Mouse (Mus musculus) spleen, embryonic (tissue): ENCODE data around the gene Gsk3a.

Experiments
- CTCF ChIA-PET: fragments of 350-600 bp; sonication (Branson Sonifier 250); formaldehyde crosslinking; loops from one replicate; lab custom pipeline; 2022; lab: Charles Lee

The Gsk3a gene

DNA sequence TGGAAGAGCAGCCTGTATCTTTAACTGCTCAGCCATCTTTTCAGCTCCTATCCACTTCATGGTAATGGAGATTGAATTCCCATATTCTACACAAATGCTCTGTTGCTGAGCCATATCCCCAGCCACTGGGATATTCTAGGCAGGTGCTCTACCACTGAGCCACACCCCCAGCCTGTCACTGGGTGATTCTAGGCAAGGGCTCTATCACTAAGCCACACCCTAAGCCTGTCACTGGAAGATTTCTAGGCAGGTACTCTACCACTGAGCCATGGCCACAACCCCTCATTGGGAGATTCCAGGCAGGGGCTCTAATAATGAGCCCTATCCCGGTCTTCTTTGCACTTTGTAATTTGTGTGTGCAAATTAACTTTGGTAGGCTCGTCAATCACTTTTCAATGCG is 42.5 kb downstream of the Gsk3a start:
- CTCF ChIA-PET: no interaction called here

DNA sequence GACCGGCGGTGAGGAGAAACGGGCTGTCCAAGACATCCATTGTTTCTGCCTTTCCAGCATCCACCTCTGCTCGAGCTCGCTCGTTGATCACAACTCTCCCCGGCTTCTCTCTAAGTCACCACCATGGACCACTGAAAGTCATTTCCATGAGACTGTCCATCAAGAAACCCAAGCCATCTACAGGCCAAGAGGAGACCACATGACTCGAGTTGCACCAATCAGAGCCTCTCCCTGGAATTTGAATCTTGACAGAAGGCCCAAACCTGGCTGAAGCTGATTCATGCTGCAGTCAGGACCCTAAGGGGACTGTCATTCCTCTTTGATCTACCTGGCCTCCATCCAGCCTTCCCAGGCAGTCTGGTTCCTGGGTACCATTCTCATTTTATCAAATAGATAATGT is 45.5 kb downstream of the Gsk3a start:
- CTCF ChIA-PET: no interaction called here

DNA sequence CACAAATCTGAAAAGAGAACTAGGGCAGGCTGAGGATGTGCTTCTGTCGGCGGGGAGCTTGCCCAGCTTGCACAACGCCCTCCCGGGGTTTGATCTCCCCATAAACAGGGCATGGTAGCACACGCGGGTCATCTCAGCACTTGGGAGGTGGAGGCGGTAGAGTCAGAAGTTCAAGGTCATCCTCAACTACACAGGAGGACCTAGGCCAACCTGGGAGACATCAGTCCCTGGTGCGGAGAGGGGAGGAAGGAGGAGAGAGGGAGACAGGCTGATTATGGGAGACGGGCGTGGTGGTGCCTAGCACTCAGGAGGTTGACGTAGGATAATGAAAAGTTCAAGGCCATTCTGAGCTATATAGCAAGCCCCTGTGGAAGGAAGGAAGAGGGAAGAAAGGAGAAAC is 46.8 kb downstream of the Gsk3a start:
- CTCF ChIA-PET: no interaction called here

DNA sequence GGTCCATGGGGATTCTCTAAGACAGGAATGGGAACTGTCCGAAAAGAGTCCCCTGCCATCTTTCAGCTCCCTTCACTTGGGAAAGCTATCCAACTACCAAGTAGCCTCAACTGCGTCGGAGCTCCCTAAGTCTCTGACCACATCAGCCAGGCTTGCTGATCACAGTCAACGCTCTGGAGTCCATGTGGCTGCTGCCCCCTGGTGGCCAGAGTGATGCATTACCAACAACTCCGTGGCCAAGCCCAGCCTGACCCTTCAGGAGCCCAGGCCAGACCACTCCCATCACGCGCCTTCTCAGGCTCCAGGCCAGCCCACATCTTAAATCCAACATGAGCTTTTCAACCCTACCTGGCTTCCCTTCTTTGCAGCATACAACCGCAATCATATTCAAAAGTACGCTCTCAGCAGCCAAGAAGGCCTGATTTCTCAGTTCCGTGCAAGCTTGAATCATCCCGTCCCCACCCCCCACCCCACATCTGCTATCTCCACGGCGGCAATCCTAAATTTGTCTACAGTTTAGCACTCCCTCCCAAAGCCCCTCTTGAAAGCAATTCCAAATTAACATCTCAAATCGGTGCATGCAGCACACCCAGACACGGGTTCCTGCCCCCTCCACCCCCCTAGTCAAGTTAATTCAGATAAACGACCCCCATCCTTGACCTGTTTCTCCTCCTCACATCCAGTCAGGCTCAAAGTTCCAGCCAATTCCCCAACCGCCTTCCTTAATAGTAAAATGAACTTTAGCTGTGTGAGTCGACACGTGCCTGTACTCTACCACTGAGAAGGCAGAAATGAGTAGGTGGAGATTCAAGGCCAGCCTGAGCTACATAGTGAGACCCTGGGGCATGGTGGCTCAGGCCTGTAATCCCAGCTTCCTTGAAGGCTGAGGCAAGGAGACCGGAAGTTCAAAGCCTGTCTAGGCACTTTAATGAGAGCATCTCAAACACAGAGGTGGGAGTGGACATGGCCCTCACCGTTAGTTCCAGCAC is 49.7 kb downstream of the Gsk3a start:
- CTCF ChIA-PET: interaction anchor here (0.5 to 1.9 kb wide), 6 partner anchors 15 to 102 kb away, joined by 3 to 13 read pairs (median 3); no protein-coding TSS in a partner anchor

DNA sequence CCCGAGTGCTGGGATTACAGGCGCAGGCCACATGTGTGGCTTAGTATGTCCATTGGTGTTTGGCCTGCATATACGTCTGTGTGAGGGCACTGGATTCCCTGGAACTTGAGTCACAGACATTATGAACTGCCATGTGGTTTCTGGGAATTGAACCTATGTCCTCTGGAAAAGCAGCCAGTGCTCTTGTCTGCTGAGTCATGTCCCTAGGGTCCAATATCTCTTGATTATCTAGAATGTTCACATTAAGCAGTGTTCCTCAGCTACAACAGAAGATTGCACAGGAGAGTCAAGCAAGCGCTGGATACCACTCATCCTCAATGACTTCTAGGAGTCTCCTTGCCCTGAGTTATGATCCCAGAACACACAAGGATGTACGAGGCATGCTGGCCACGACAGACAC is 53.6 kb downstream of the Gsk3a start:
- CTCF ChIA-PET: interaction anchor here (0.5 to 0.6 kb wide), 3 partner anchors 13 to 91 kb away, joined by 3 read pairs; no protein-coding TSS in a partner anchor

GRCm38 (mm10) chr7:25181814-25182213 is 55.8 kb downstream of the Gsk3a start:
- CTCF ChIA-PET: no interaction called here

- CTCF ChIA-PET: interaction anchor here (0.6 kb wide), 1 partner anchor 56 kb away, joined by 3 read pairs; no protein-coding TSS in a partner anchor
These were observed 56.3 kb downstream of the Gsk3a start for GRCm38 (mm10) chr7:25181331-25181790.

- CTCF ChIA-PET: interaction anchor here (0.6 to 0.7 kb wide), 2 partner anchors 97 to 375 kb away, joined by 7 to 11 read pairs; no protein-coding TSS in a partner anchor
These were observed 57.1 kb downstream of the Gsk3a start for GRCm38 (mm10) chr7:25180512-25180911.

- CTCF ChIA-PET: no interaction called here
These were observed 58.0 kb downstream of the Gsk3a start, which contains the start of gene Pou2f2 for GRCm38 (mm10) chr7:25179606-25180161. Pou2f2 (minus strand) TSS chr7:25179726.

- CTCF ChIA-PET: interaction anchor here (0.5 to 1.1 kb wide), 5 partner anchors 12 to 452 kb away, joined by 3 to 8 read pairs (median 5); no protein-coding TSS in a partner anchor
These were observed 58.7 kb downstream of the Gsk3a start for GRCm38 (mm10) chr7:25178787-25179605.

DNA sequence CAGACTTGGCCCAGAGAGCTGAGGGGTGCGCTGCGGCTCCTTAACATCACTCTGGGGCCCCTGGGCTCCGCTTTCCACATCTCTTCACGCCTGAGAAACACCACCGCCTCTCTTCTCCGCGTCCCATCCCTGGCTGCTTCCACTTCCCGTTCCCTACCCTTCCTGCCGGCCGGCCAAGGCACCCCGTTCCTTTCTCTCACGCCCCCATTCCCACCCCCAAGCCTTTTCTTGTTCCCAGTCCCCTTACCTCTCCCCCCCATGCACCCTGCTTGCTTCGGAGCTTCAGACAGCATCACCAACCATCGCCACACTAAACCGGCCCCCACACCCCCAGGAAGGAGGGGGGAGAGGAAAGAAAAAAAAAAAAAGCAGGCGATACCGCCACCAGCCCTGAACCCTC is 59.3 kb downstream of the Gsk3a start:
- CTCF ChIA-PET: interaction anchor here (0.6 to 1.1 kb wide), 7 partner anchors 10 to 452 kb away, joined by 3 to 9 read pairs (median 7); no protein-coding TSS in a partner anchor
